Mouse (Mus musculus) spleen, postnatal 0 days (tissue): ENCODE results near the gene Cdk5. TPM values are rescaled to one million over a fixed set of nuclear protein-coding genes. Genes with fewer than 3 reads are reported as not detected.

ENCODE experiments used
- polyA plus RNA-seq: library from polyadenylated mRNA; unstranded; fragments of >200 nt; fragmentation: Nextera tagmentation; extraction: Ambion mirVana; gene quantifications from 2 replicates; pipeline ENCODE4 v1.2.1, GENCODE M21; 2015

The Cdk5 gene
- 13.7 and 16.6 TPM in 2 replicates for polyA plus RNA-seq

DNA sequence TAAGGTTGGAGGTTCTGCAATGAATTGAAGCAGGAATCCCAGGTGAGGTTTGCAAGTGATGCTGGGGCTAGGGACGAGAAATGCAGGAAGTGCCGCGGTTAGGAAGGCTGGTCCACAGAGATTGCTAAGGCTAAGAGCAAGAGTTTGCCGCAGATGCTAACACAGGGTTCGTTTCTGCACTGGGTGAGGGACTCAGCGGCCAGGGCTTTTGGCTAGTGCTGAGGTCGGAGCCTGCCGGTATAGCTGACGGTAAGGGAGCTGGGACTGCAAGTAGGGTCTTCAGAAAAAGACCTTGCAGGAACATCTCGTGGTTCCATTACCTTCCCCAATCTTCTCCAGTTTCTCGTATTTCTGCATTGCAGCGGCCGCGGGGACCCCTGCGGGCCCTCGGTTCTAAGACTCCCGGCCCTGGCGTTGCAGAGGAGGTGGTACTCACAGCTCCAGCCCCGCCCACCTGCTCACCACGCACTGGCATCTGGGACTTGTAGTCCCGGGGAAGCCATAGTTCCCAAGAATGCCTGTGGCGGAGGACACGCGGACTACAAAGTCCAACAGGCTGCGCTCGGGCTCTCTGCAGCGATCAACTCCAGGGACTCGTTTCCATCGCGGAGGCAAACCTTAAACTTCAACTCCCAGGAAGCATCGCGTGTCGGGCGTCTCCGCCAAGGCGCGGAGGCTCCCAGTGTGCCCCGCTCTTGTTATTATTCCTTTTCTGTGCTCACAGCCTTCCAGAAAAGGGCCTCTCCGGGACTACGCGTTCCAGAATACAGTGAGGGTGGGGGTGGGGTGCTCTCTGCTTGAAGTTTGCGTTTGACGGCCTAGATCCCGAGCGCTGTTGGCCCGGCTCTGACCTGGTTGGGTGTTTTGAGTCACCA lies at the start of gene Cdk5, which contains the start of gene Slc4a2:
TSS of gene Cdk5 (minus strand) at position 402 of the 875 bp plus-strand sequence.
TSS of gene Slc4a2 (plus strand) at position 709 of the 875 bp plus-strand sequence.

GRCm38 (mm10) chr5:24452030-24452690 lies 28.8 kb upstream of the Cdk5 start, which contains the start of gene Agap3:
Gene Agap3, plus strand, starts transcription at chr5:24452177.

DNA sequence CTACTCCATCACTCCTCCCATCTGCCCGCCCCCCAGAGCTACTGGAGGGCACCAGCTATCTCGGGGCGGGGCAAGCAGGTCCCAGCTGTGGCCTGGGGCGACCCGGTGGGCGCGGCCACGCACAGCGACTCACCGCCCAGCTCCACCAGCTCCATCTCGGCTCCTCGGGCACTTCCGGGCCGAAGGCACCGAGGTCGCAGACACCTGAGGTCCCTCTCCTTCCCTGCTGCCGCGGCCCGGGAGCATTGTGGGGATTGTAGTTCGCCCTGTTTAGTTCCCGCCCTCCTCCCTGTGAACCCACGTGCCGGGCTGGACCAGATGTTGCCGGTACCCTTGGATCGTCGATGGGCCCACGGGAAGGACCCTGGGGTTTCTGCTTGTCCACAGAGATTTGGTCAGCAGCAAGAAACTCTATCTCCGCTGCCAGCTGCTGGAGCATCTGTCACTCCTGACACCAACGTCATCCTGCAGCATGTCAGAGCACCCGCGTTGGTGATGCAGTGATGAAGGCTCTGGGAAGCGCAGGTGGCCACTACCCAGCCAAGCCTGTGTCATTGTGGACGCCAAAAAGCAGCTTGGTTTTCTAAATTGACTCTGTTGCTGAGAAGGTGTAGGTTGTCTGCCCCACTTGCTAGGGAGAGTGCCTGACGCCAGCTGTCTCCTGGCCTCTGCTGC lies 24.4 kb upstream of the Cdk5 start, which contains the start of gene Tmub1:
TSS of gene Tmub1 (minus strand) at position 231 of the 675 bp plus-strand sequence.

DNA sequence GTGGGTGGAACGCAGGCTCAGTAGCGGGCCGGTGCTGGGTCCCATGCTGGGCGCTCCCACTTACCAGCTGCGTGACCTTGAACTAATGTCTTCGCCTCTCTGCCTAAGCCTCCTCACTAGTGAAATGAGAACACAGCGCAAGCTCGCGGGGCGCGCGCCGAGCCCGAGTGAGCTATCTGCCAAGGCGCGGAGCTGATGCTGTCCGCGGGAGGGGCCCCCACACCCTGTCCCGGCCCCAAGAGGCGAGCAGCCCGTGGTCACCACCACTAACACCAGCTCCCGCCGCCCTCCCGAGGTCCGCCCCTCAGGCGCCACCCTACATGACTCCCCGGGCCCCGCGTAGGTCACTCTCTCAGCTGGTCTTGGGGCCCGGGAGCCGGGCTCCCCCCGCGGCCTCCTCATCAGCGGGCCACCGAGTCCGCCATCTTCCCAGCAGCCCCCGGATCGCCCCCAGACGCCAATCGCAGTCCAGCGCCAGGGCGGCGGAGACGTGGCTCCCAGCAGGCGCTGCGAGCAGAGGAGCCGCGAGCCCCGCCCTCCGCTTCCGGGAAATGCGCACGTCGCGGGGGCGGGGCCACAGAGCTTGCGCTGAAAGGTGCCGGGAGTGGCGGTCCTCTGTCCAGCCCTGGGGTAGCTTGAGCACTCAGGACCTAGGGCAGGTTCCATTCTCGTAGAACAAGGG lies 21.6 kb upstream of the Cdk5 start, which contains the start of gene Fastk:
TSS of gene Fastk (minus strand) at position 542 of the 682 bp plus-strand sequence.

GRCm38 (mm10) chr5:24413042-24413693 lies 10.2 kb downstream of the Cdk5 start, which contains the start of gene Asic3:
Gene Asic3, plus strand, starts transcription at chr5:24413392.

GRCm38 (mm10) chr5:24393392-24393997 lies 29.8 kb downstream of the Cdk5 start, which contains the start of gene Abcb8:
Gene Abcb8, plus strand, starts transcription at chr5:24393663.

GRCm38 (mm10) chr5:24391864-24392263 lies 31.5 kb downstream of the Cdk5 start, which contains the start of gene Atg9b:
Gene Atg9b, minus strand, starts transcription at chr5:24392143.

Other genes with a start within 250 kb of the Cdk5 start
- gene Kcnh2, start 71.9 kb downstream of the Cdk5 start, polyA plus RNA-seq = 0.69 and 0.80 TPM in 2 replicates
- gene Nos3, start 58.7 kb downstream of the Cdk5 start, polyA plus RNA-seq = 3.1 and 4.4 TPM in 2 replicates
- 1.1 and 2.0 TPM in 2 replicates for gene Atg9b, start 31.4 kb downstream of the Cdk5 start, polyA plus RNA-seq
- 20.3 and 21.0 TPM in 2 replicates for gene Abcb8, start 29.9 kb downstream of the Cdk5 start, polyA plus RNA-seq
- gene Asic3, start 10.1 kb downstream of the Cdk5 start, polyA plus RNA-seq = not detected in 2 replicates
- 9.1 and 10.4 TPM in 2 replicates for gene Slc4a2, start 307 bp upstream of the Cdk5 start, polyA plus RNA-seq
- gene Fastk, start 21.8 kb upstream of the Cdk5 start, polyA plus RNA-seq = 45.3 and 48.4 TPM in 2 replicates
- 6.6 and 8.3 TPM in 2 replicates for gene Tmub1, start 24.3 kb upstream of the Cdk5 start, polyA plus RNA-seq
- 12.6 and 14.8 TPM in 2 replicates for gene Agap3, start 28.6 kb upstream of the Cdk5 start, polyA plus RNA-seq
- gene Gbx1, start 103.7 kb upstream of the Cdk5 start, polyA plus RNA-seq = 0.04 TPM in 1 of 2 replicates, not detected in the other
- 0.17 and 0.35 TPM in 2 replicates for gene Asb10, start 117.4 kb upstream of the Cdk5 start, polyA plus RNA-seq
- 0.07 and 0.10 TPM in 2 replicates for gene 4931409K22Rik, start 133.3 kb upstream of the Cdk5 start, polyA plus RNA-seq
- 47.8 and 49.0 TPM in 2 replicates for gene Abcf2, start 153.9 kb upstream of the Cdk5 start, polyA plus RNA-seq
- 11.3 and 14.3 TPM in 2 replicates for gene Chpf2, start 163.2 kb upstream of the Cdk5 start, polyA plus RNA-seq
- 2.4 and 3.6 TPM in 2 replicates for gene Smarcd3, start 200.9 kb upstream of the Cdk5 start, polyA plus RNA-seq